Mouse (Mus musculus) heart, postnatal 14 days (tissue): ENCODE measurements around the gene Traf3ip2. TPM values are rescaled to one million over a fixed set of nuclear protein-coding genes. Genes with fewer than 3 reads are reported as not detected.
A peak's percentile ranks its signal among the peaks of the same experiment; 100 is the strongest.

Source experiments
- DNase-seq, 2 experiments: peaks; one replicate each; pipeline ENCODE4 v3.0.0; 2021 to 2022
- intact Hi-C: fragments of 180-260 bp; cut with DNase I; formaldehyde crosslinking; loops from one replicate; pipeline ENCODE4 v1.15.1; 2025
- total RNA-seq, 2 experiments: library from RNA; stranded (reverse); gene quantifications; 2 replicates each; pipeline ENCODE4 v1.2.3; 2021

Gene Traf3ip2
- total RNA-seq, 2 experiments from 2014 or later, result 5.3 to 6.8 TPM

GRCm38 (mm10) chr10:39628799-39629517 is 16.2 kb downstream of the Traf3ip2 start:
- DNase-seq, result no peak
- intact Hi-C loops, result no loop called here

GRCm38 (mm10) chr10:39629746-39630552 is 17.2 kb downstream of the Traf3ip2 start:
- intact Hi-C loops, result no loop called here
- peak; percentile 57 to 62 for DNase-seq

GRCm38 (mm10) chr10:39630811-39631210 is 18.1 kb downstream of the Traf3ip2 start:
- intact Hi-C loops, result no loop called here
- DNase-seq, result no peak

GRCm38 (mm10) chr10:39631627-39632026 is 18.9 kb downstream of the Traf3ip2 start:
- intact Hi-C loops, result no loop called here
- DNase-seq, result no peak

GRCm38 (mm10) chr10:39633379-39633778 is 20.6 kb downstream of the Traf3ip2 start:
- DNase-seq, result no peak
- intact Hi-C loops, result no loop called here

- DNase-seq, result no peak
- intact Hi-C loops, result no loop called here
Measured at GRCm38 (mm10) chr10:39634423-39635101, 21.8 kb downstream of the Traf3ip2 start.

GRCm38 (mm10) chr10:39638862-39639261 is 26.1 kb downstream of the Traf3ip2 start:
- no peak for DNase-seq
- intact Hi-C loops, result no loop called here

GRCm38 (mm10) chr10:39639783-39640182 is 27.0 kb downstream of the Traf3ip2 start:
- intact Hi-C loops, result no loop called here
- DNase-seq, result no peak

- intact Hi-C loops, result no loop called here
- DNase-seq, result no peak
Measured at GRCm38 (mm10) chr10:39640817-39641226, 28.1 kb downstream of the Traf3ip2 start.

- DNase-seq, result no peak
- intact Hi-C loops, result no loop called here
Measured at GRCm38 (mm10) chr10:39645789-39646628, 33.3 kb downstream of the Traf3ip2 start.

GRCm38 (mm10) chr10:39646629-39647019 is 33.9 kb downstream of the Traf3ip2 start:
- DNase-seq, result peak; percentile 66
- intact Hi-C loops, result no loop called here

- intact Hi-C loops, result no loop called here
- DNase-seq, result no peak
Measured at GRCm38 (mm10) chr10:39647118-39647517, 34.4 kb downstream of the Traf3ip2 start.

GRCm38 (mm10) chr10:39648278-39648677 is 35.5 kb downstream of the Traf3ip2 start:
- no peak for DNase-seq

GRCm38 (mm10) chr10:39649550-39649949 is 36.8 kb downstream of the Traf3ip2 start:
- DNase-seq, result no peak
- intact Hi-C loops, result no loop called here

More at GRCm38 (mm10) chr10:39648278-39648677, 35.5 kb downstream of the Traf3ip2 start:
- intact Hi-C loops, result no loop called here

GRCm38 (mm10) chr10:39650316-39650715 is 37.6 kb downstream of the Traf3ip2 start:
- intact Hi-C loops, result no loop called here
- no peak for DNase-seq

- intact Hi-C loops, result no loop called here
- DNase-seq, result no peak
Measured at GRCm38 (mm10) chr10:39654001-39654416, 41.3 kb downstream of the Traf3ip2 start.

GRCm38 (mm10) chr10:39658901-39659410 is 46.2 kb downstream of the Traf3ip2 start:
- no peak for DNase-seq
- intact Hi-C loops, result no loop called here

GRCm38 (mm10) chr10:39659411-39660268 is 46.9 kb downstream of the Traf3ip2 start:
- intact Hi-C loops, result no loop called here

GRCm38 (mm10) chr10:39660269-39660655 is 47.5 kb downstream of the Traf3ip2 start:
- intact Hi-C loops, result no loop called here
- no peak for DNase-seq

More at GRCm38 (mm10) chr10:39659411-39660268, 46.9 kb downstream of the Traf3ip2 start:
- DNase-seq, result peak; percentile 47 to 70
